Mouse (Mus musculus): ENCODE measurements around the gene Tuba8.

Tuba8 gene

DNA sequence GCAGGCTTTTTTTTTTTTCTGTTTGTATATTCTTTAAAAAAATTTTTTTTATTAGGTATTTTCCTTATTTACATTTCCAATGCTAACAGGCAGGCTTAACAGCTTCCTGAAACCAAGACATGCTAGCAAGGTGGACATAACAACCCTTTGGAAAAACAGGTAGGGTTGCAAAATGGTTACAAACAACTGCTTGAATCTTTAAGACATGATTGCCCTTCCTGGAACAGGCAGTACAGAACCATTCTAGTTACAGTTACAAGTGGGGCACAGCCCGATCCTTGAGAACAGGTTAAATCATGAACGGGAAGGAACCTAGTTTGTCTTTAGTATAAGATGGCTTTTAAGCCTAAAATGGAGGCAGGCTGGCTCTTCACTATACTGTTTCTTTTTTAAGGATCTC lies 25.9 kb downstream of the Tuba8 start:
- no peak for DNase-seq

GRCm38 (mm10) chr6:121238209-121238608 lies 27.7 kb downstream of the Tuba8 start:
- no peak for DNase-seq

DNA sequence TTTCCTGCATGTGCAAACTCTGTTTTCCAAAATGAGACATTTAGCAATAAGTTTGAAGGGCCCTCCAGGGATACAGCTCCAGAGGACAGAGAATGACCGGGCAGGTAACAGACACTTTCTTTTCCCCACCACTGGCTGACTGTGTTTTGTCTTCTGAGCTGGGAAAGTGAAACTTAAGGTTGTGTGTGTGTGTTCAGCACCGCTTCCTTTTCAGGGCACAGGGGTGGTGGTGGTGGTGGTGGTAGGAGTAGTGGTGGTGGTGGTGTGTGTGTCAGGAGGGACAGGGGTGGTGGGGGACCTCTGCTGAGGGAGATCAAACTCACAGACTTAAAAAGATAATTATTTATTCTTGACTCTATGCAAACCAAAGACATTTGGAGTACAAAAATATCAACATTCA lies 31.3 kb downstream of the Tuba8 start:
- DNase-seq, result no peak

- no peak for DNase-seq
Measured at GRCm38 (mm10) chr6:121243161-121243560, 32.7 kb downstream of the Tuba8 start.

GRCm38 (mm10) chr6:121245127-121246036 lies 34.9 kb downstream of the Tuba8 start, which contains the start of gene Usp18:
Gene Usp18, plus strand, starts transcription at chr6:121245906.
- DNase-seq, result peak; percentile 63

GRCm38 (mm10) chr6:121246037-121246361 lies 35.5 kb downstream of the Tuba8 start:
- no peak for DNase-seq

GRCm38 (mm10) chr6:121250406-121250805 lies 39.9 kb downstream of the Tuba8 start:
- no peak for DNase-seq

- DNase-seq, result no peak
Measured at GRCm38 (mm10) chr6:121251256-121251655, 40.8 kb downstream of the Tuba8 start.

DNA sequence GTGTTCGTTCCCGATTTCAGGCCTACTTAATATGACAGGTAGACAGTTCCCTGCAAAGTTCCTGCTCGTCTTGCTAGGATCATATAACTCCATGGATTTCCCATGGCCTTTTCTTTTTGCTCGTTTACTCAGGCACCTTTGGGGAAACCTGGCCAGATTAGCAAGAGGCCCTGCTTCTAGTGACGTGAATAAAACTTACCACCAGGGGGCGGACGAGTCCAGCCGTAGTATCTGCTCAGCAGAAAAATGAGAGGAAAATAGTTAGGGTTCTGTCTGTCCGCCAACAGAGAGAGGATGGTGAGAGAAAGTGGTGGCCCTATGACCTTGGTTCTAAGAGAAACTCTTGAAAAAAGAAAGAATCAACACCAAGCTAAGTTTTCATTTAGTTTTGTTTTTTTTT lies 50.1 kb downstream of the Tuba8 start:
- peak; percentile 86 for DNase-seq

- no peak for DNase-seq
Measured at GRCm38 (mm10) chr6:121261233-121261632, 50.7 kb downstream of the Tuba8 start.

DNA sequence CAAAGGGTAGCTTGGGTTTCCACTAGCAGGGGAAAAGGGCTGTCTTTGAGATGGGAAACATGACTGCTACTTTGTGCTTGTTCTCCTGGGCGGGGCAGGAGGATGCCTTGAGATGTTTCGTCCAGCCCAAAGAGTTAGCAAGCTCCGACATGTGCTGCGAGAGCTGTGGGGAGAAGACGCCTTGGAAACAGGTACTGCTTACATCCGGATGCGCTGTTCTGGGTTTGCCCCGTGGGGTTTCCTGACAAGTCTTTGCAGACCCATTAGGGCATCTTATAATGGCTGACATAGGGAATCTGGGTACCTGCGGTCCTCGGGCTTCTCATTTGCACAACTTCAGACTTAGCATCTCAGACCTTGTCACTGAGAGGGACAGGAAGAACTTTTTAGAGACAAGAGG lies 51.5 kb downstream of the Tuba8 start:
- no peak for DNase-seq

- DNase-seq, result no peak
Measured at GRCm38 (mm10) chr6:121262496-121262895, 52.0 kb downstream of the Tuba8 start.

DNA sequence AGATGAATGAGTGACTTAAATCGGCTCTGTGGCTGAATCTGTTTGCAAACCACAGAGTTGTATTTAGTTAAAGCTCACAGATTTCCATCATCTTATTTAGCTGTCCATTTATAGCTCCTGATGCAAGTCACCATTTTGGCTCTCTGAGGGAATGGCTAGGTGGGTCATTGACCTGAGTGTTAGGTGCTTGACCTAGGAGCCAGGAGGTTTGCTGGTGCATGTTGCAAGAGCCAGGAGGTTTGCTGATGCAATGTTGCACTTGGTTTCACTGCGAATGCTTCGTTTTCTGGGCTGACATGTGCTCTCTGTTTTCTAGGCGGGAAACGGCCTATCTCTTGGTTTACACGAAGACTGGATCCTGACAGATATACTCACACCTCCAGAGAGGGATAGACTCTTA lies 59.7 kb downstream of the Tuba8 start:
- DNase-seq, result no peak

DNA sequence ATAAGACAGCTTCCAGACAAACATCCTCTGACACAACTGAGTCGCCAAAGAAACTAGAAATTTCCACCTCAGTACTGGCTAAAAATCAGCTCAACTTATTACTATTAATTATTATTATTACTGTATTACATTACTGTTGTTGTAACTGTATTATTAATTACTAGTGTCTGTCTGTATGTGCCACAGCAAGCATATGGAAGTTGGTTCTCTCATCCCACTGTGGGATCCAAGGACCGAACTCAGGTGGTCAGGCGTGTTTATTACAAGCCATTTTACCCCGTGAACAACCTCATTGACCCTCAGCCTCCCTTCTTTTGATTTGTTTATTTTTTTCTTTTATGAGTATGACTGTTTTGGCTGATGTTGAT lies 61.2 kb downstream of the Tuba8 start:
- no peak for DNase-seq

- peak; percentile 81 for DNase-seq
Measured at GRCm38 (mm10) chr6:121272075-121272800, 61.7 kb downstream of the Tuba8 start.

GRCm38 (mm10) chr6:121274356-121274755 lies 63.9 kb downstream of the Tuba8 start:
- DNase-seq, result peak; percentile 10
